Mouse (Mus musculus) stomach, embryonic 15.5 days (tissue): ENCODE measurements around the gene Rab4b. TPM values are rescaled to one million over a fixed set of nuclear protein-coding genes. Genes with fewer than 3 reads are reported as not detected.
A peak's percentile ranks its signal among the peaks of the same experiment; 100 is the strongest.

ENCODE experiments used
- ATAC-seq: fragments of 200-750 bp; cut with Nextera tagmentation; 2 replicates; pipeline ENCODE4 v1.8.0; 2017; ENCODE audit warnings: low read depth, moderate number of reproducible peaks, moderate TSS enrichment; ENCODE audit not compliant: insufficient read depth, low FRiP score
- H3K27ac ChIP-seq: fragments of 300-500 bp; sonication (generic); 2 replicates; pipeline ENCODE4 v1.5.1; 2015; ENCODE audit warnings: mild to moderate bottlenecking, inconsistent platforms
- H3K27me3 ChIP-seq: fragments of 300-500 bp; sonication (generic); replicated peaks from 2 replicates; pipeline ENCODE4 v1.6.1; 2015; ENCODE audit warnings: inconsistent platforms
- H3K36me3 ChIP-seq: fragments of 300-500 bp; sonication (generic); 2 replicates; pipeline ENCODE4 v1.6.1; 2015; ENCODE audit warnings: inconsistent platforms
- H3K4me1 ChIP-seq: fragments of 300-500 bp; sonication (generic); 2 replicates; pipeline ENCODE4 v1.6.1; 2015; ENCODE audit warnings: inconsistent platforms
- H3K4me2 ChIP-seq: fragments of 300-500 bp; sonication (generic); 2 replicates; pipeline ENCODE4 v1.6.1; 2015; ENCODE audit warnings: mild to moderate bottlenecking, inconsistent platforms
- H3K4me3 ChIP-seq: fragments of 300-500 bp; sonication (generic); replicated peaks from 2 replicates; pipeline ENCODE4 v1.5.1; 2015; ENCODE audit warnings: inconsistent platforms
- H3K9ac ChIP-seq: fragments of 300-500 bp; sonication (generic); 2 replicates; pipeline ENCODE4 v1.6.1; 2015; ENCODE audit warnings: inconsistent platforms
- H3K9me3 ChIP-seq: fragments of 300-500 bp; sonication (generic); 2 replicates; pipeline ENCODE4 v1.6.1; 2016; ENCODE audit warnings: inconsistent platforms
- WGBS: fragments of 180-500 bp; shearing (Covaris S2); methylation state at CpG from one replicate; pipeline ENCODE4 v1.1.7; 2015; 5-methylcytosine and 5-hydroxymethylcytosine counted together
- polyA plus RNA-seq: library from polyadenylated mRNA; unstranded; fragments of >200 nt; fragmentation: Nextera tagmentation; extraction: Ambion mirVana; gene quantifications from 2 replicates; pipeline ENCODE4 v1.2.1, GENCODE M21; 2015

Rab4b gene
- polyA plus RNA-seq, 1 experiment from 2014 or later = 63.5 TPM

- no peak for ATAC-seq
- Histone ChIP-seq H3K4me3 (no peak overlapping the region), H3K9ac (no peak overlapping the region), H3K4me2 (no peak overlapping the region), H3K27me3 (no peaks in the 10 kb centered on the region), H3K36me3 (peaks cover 19% of the 10 kb centered on the region; the same call in 1 of the 2 replicates), H3K9me3 (no peaks in the 10 kb centered on the region), H3K27ac (no peak overlapping the region), H3K4me1 (peaks cover 12% of the 10 kb centered on the region; the same call in 1 of the 2 replicates)
- 91% methylated on average over 8 of the region's 8 CpGs for WGBS
Measured at GRCm38 (mm10) chr7:27198779-27199178, 20.1 kb upstream of the Rab4b start.

DNA sequence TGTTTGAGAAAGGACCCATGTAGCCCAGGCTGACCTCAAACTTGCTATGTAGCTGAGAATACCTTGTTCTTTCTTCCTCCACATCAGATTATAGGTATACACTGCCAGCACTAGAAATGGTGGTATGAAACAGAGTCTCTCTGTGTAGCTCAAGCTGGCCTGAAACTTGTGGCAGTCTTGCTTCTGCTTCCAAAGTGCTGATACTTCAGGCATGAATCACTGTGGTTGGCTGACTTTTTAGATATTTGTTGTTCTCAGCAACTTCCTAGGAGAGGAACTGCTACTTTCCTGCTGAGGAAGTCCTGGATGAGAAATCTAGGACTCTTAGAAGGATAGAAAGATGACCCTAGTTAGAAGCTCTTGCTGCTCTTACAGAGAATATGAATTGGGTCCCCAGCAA, 19.7 kb upstream of the Rab4b start:
- Histone ChIP-seq H3K9ac (no peak overlapping the region), H3K4me1 (peaks cover 17% of the 10 kb centered on the region), H3K4me3 (no peak overlapping the region), H3K27ac (no peak overlapping the region), H3K4me2 (no peak overlapping the region), H3K36me3 (peaks cover 23% of the 10 kb centered on the region; the same call in 1 of the 2 replicates), H3K9me3 (no peaks in the 10 kb centered on the region), H3K27me3 (no peaks in the 10 kb centered on the region)
- ATAC-seq = no peak

DNA sequence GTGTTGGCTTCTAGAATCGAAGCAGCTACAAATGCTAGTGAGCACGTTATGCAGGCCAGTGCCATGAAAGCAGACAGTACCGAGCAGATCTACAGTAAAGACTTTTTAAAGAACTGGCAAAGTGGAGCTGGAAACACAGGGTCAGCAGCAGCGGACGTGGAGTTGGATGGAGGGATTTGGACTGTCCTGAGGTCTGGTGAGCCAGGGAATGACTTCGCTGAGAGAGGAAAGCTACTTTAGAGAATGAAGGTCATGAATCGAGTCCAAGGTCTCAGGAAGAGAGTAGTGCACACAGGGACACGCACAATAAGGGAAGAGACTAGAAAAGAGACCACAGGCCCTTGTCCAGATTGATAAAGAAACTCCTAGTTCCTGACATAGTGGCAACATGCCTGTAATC, 18.9 kb upstream of the Rab4b start:
- no peak overlapping the region; the same call in 1 of the 2 replicates for H3K27ac ChIP-seq

GRCm38 (mm10) chr7:27197136-27197535, 18.4 kb upstream of the Rab4b start:
- no peaks in the 10 kb centered on the region for H3K27me3 ChIP-seq
- H3K9me3 ChIP-seq = no peaks in the 10 kb centered on the region
- no peak overlapping the region for H3K9ac ChIP-seq
- no peak for ATAC-seq
- no peak overlapping the region for H3K27ac ChIP-seq
- H3K4me2 ChIP-seq = no peak overlapping the region
- H3K4me3 ChIP-seq = no peak overlapping the region
- H3K36me3 ChIP-seq = peaks cover 27% of the 10 kb centered on the region
- peaks cover 18% of the 10 kb centered on the region for H3K4me1 ChIP-seq
- WGBS = 77% methylated on average over 3 of the region's 3 CpGs

More for the DNA sequence above, 18.9 kb upstream of the Rab4b start:
- 89% methylated on average over 8 of the region's 8 CpGs for WGBS
- Histone ChIP-seq H3K4me2 (no peak overlapping the region), H3K4me1 (peaks cover 18% of the 10 kb centered on the region), H3K9me3 (no peaks in the 10 kb centered on the region), H3K9ac (no peak overlapping the region), H3K4me3 (no peak overlapping the region), H3K27me3 (no peaks in the 10 kb centered on the region), H3K36me3 (peaks cover 27% of the 10 kb centered on the region; the same call in 1 of the 2 replicates)
- ATAC-seq = no peak

DNA sequence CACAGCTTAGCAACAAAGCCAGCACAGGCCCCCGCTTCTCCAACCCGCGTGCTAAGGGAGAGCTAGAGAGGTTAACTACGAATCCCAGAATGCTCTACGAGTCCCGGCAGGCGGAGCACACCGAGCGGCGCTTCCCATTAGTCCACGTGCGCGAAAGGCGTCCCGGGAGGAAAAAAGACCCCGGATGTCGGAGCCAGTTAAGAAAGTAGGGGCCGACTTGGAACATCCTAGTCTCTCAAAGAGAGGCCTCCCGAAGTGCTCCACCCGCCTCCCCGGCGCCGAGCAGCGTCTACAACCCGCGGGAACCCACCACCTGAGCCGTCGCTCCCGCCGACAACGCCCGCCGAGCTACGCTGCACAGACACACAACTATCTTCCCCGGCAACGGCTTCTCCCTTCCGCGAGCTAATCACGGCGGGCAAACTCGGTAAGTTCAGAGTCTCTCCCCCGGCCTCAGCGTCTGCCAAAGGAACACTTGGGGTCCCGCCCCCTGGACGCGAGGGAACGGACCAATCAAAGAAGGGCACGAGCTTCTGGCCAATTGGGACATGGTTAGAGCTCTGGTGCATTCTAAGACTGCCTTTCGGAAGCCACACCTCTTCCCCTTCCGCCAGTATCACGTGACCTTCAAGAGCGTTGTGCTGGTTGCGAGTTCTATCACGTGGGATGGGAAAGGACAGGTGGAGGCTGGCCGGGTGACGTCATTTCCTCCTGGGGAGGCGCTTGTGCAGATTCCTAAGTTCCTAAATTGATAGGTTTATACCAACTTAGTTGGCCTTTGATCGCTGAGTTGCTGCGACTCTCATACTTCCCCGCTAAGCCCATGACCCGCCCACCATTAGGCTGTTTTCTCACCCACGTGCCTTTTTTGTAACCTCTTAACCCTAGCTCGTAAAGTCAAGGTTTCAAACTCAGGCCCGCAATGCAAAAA, 17.2 kb upstream of the Rab4b start, which contains the start of the genes BC024978 and Snrpa:
Gene BC024978 (plus strand): TSS at position 101 of the 931 bp plus-strand sequence.
Gene Snrpa (minus strand): TSS at position 591 of the 931 bp plus-strand sequence.
- Histone ChIP-seq H3K4me3 (peak within 1 kb of the TSS; percentile 96), H3K36me3 (peaks cover 34% of the 10 kb centered on the region), H3K9me3 (no peaks in the 10 kb centered on the region), H3K27me3 (no peaks in the 10 kb centered on the region), H3K4me1 (peaks cover 18% of the 10 kb centered on the region), H3K4me2 (peak within 1 kb of the TSS; percentile 75), H3K27ac (peak within 1 kb of the TSS; percentile 100), H3K9ac (peak within 1 kb of the TSS; percentile 95)
- WGBS = 1% methylated on average over 64 of the region's 64 CpGs
- peak; percentile 98 for ATAC-seq

- WGBS = 69% methylated on average over 4 of the region's 4 CpGs
- Histone ChIP-seq H3K27me3 (no peaks in the 10 kb centered on the region), H3K4me1 (peaks cover 18% of the 10 kb centered on the region), H3K27ac (no peak overlapping the region), H3K4me2 (peak overlapping the region; percentile 19), H3K36me3 (peaks cover 54% of the 10 kb centered on the region), H3K4me3 (no peak overlapping the region), H3K9ac (no peak overlapping the region), H3K9me3 (no peaks in the 10 kb centered on the region)
- ATAC-seq = no peak
Measured at GRCm38 (mm10) chr7:27193731-27194130, 15.0 kb upstream of the Rab4b start.

DNA sequence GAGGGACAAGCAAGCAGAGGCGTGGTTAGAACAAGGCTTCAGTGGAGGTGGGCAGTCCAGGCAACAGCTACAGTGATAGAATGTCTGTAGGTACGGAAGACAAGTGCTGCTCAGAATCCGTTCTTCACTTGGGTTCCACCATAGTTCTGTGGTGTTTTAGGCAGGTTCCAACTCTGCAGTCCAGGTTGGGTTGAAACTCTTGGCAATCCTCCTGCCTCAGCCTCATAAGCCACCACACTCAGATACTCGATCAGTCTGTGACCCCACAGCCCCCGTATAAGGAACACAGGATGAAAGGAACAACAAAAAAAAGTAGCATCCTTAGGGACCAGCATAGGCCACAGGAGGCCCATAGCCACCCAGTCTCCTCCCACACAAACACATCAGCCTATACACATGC, 13.7 kb upstream of the Rab4b start:
- Histone ChIP-seq H3K36me3 (peaks cover 63% of the 10 kb centered on the region), H3K27me3 (no peaks in the 10 kb centered on the region), H3K4me1 (peaks cover 18% of the 10 kb centered on the region), H3K9me3 (no peaks in the 10 kb centered on the region), H3K27ac (no peak overlapping the region), H3K4me2 (no peak overlapping the region), H3K9ac (no peak overlapping the region), H3K4me3 (no peak overlapping the region)
- 92% methylated on average over 5 of the region's 5 CpGs for WGBS
- no peak for ATAC-seq

DNA sequence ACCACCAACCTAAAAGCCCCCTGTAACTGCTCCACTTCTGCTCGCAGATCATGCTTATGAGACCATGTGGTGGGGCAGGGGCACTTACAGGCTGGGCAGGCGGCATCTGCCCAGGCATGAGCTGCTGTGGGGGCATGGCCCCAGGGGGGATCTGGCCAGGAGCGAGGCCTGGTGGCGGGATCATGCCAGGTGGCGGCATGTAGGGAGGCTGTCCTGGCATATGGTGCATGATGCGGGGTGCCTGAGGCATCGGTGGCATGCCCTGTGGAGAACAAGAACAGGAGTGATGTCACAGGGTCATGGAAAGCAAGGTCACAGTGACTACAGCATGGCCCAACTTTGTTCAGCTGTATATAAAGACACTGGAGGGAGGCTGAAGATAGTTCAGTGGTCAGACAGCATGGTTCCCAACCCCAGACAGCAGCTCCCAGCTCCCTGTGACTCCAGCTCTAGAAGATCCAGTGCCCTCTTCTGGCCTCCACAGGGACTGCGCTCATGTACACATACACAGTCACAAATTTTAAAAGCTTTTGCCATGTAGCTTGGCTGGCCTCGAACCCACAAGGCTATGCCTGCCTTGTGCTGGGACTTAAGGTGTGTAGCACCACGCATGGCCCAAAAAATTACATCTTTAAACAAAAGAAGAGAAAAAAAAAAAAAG, 10.7 kb upstream of the Rab4b start:
- Histone ChIP-seq H3K4me3 (no peak overlapping the region), H3K27me3 (no peaks in the 10 kb centered on the region), H3K36me3 (peaks cover 83% of the 10 kb centered on the region), H3K27ac (no peak overlapping the region), H3K9me3 (no peaks in the 10 kb centered on the region), H3K4me1 (peaks cover 10% of the 10 kb centered on the region; the same call in 1 of the 2 replicates), H3K9ac (no peak overlapping the region), H3K4me2 (no peak overlapping the region)
- ATAC-seq = no peak
- WGBS = 95% methylated on average over 10 of the region's 10 CpGs

GRCm38 (mm10) chr7:27185986-27186385, 7.3 kb upstream of the Rab4b start:
- WGBS = 89% methylated on average over 5 of the region's 5 CpGs
- H3K4me1 ChIP-seq = no peaks in the 10 kb centered on the region
- H3K36me3 ChIP-seq = peaks cover 64% of the 10 kb centered on the region
- no peak overlapping the region for H3K4me3 ChIP-seq
- ATAC-seq = no peak
- H3K9me3 ChIP-seq = no peaks in the 10 kb centered on the region
- no peak overlapping the region for H3K27ac ChIP-seq
- H3K9ac ChIP-seq = no peak overlapping the region
- H3K4me2 ChIP-seq = no peak overlapping the region
- no peaks in the 10 kb centered on the region for H3K27me3 ChIP-seq

- no peak for ATAC-seq
- H3K4me2 ChIP-seq = no peak overlapping the region
- H3K9ac ChIP-seq = no peak overlapping the region
- H3K27me3 ChIP-seq = no peaks in the 10 kb centered on the region
- no peak overlapping the region for H3K27ac ChIP-seq
- no peak overlapping the region for H3K4me3 ChIP-seq
- 55% methylated on average over 3 of the region's 3 CpGs for WGBS
- no peaks in the 10 kb centered on the region for H3K4me1 ChIP-seq
- H3K9me3 ChIP-seq = no peaks in the 10 kb centered on the region
- H3K36me3 ChIP-seq = peaks cover 54% of the 10 kb centered on the region
Measured at GRCm38 (mm10) chr7:27184964-27185363, 6.3 kb upstream of the Rab4b start.

DNA sequence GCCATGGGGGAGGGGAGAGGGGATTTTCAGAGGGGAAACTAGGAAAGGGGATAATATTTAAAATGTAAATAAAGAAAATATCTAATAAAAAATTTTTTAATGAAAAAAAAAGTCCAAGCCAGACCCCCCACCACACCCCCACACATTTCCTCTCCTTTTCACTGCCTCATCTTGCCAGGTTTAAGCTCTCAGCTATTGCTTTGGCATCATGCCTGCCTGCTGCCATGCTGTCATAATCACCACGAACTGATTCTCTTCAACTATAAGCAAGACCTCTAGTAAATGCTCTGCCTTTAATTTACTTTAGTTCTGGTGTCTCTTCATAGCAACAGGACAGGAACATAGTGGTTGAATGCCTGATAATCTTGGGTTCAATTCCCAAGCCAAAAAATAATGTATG, 3.8 kb upstream of the Rab4b start:
- no peak for ATAC-seq
- no peaks in the 10 kb centered on the region for H3K9me3 ChIP-seq
- WGBS = 69% methylated on average over 1 of the region's 1 CpGs
- H3K9ac ChIP-seq = no peak overlapping the region
- H3K4me2 ChIP-seq = no peak overlapping the region
- H3K27me3 ChIP-seq = no peaks in the 10 kb centered on the region
- peaks cover 31% of the 10 kb centered on the region for H3K36me3 ChIP-seq
- peaks cover 11% of the 10 kb centered on the region; the same call in 1 of the 2 replicates for H3K4me1 ChIP-seq
- H3K27ac ChIP-seq = no peak overlapping the region
- H3K4me3 ChIP-seq = no peak overlapping the region
